Mouse (Mus musculus): ENCODE results near the gene Utp20.

GRCm38 (mm10) chr10:88739818-88740217 is 86.8 kb downstream of the Utp20 start:
- TF ChIP-seq CTCF (IDR thresholded peaks at IDR 0.05): no peak
- no peak for TF ChIP-seq POLR2A (IDR thresholded peaks at IDR 0.05; ENCODE audit: insufficient read depth, low read depth, low read length)
- TF ChIP-seq EP300 (IDR thresholded peaks at IDR 0.05; ENCODE audit: insufficient read depth, low read depth, low read length): no peak
